Mouse (Mus musculus): Measurements from ENCODE around the gene Pth2r. TPM values are rescaled to one million over a fixed set of nuclear protein-coding genes. Genes with fewer than 3 reads are reported as not detected.

Pth2r gene
- polyA plus RNA-seq, 1 experiment from 2014 or later: not detected

GRCm38 (mm10) chr1:65420909-65421308, 139.1 kb downstream of the Pth2r start:
- Histone ChIP-seq H3K4me3 (ENCODE audit: low read depth, low read length) (no peak overlapping the region), H3K4me2 (replicated peaks; ENCODE audit: low read depth, low read length) (no peak overlapping the region), H3K36me3 (ENCODE audit: insufficient read depth, low read length) (no peaks in the 10 kb centered on the region), H3K27me3 (replicated peaks; ENCODE audit: insufficient read depth, low read length) (no peaks in the 10 kb centered on the region), H3K27ac (ENCODE audit: low read length) (no peak overlapping the region), H3K9ac (replicated peaks; ENCODE audit: low read depth) (no peak overlapping the region), H3K9me3 (ENCODE audit: low read length) (no peaks in the 10 kb centered on the region), H3K4me1 (ENCODE audit: insufficient read depth, low read depth, low read length) (no peaks in the 10 kb centered on the region)
- DNase-seq (ENCODE audit: low spot score): no peak
- no peak for ATAC-seq
- TF ChIP-seq EP300 (IDR thresholded peaks at IDR 0.05) (no peak), CTCF (IDR thresholded peaks at IDR 0.05) (no peak)
- WGBS: 96% methylated on average over 2 of the region's 2 CpGs

- no peak overlapping the region for H3K4me2 ChIP-seq (replicated peaks; ENCODE audit: low read depth, low read length)
- ATAC-seq: no peak
- no peaks in the 10 kb centered on the region for H3K36me3 ChIP-seq (ENCODE audit: insufficient read depth, low read length)
- H3K4me3 ChIP-seq (ENCODE audit: low read depth, low read length): no peak overlapping the region
- H3K27ac ChIP-seq (ENCODE audit: low read length): no peak overlapping the region
- no peak overlapping the region for H3K9ac ChIP-seq (replicated peaks; ENCODE audit: low read depth)
- H3K4me1 ChIP-seq (ENCODE audit: insufficient read depth, low read depth, low read length): no peaks in the 10 kb centered on the region
- H3K27me3 ChIP-seq (replicated peaks; ENCODE audit: insufficient read depth, low read length): no peaks in the 10 kb centered on the region
- DNase-seq (ENCODE audit: low spot score): no peak
- TF ChIP-seq EP300 (IDR thresholded peaks at IDR 0.05) (no peak), CTCF (IDR thresholded peaks at IDR 0.05) (no peak)
- H3K9me3 ChIP-seq (ENCODE audit: low read length): no peaks in the 10 kb centered on the region
Measured at GRCm38 (mm10) chr1:65422501-65423010, 140.7 kb downstream of the Pth2r start.

Other genes with a start within 250 kb of the Pth2r start
- not detected in 2 replicates for gene Akr1cl, start 249.3 kb upstream of the Pth2r start, polyA plus RNA-seq (2015; fragmentation: Nextera tagmentation; extraction: Ambion mirVana)
- gene Cryge, start 230.9 kb upstream of the Pth2r start, polyA plus RNA-seq (2015; fragmentation: Nextera tagmentation; extraction: Ambion mirVana): not detected in 2 replicates
- not detected in 2 replicates for gene Crygd, start 218.6 kb upstream of the Pth2r start, polyA plus RNA-seq (2015; fragmentation: Nextera tagmentation; extraction: Ambion mirVana)
- not detected in 2 replicates for gene Crygc, start 208.4 kb upstream of the Pth2r start, polyA plus RNA-seq (2015; fragmentation: Nextera tagmentation; extraction: Ambion mirVana)
- gene Crygb, start 199.8 kb upstream of the Pth2r start, polyA plus RNA-seq (2015; fragmentation: Nextera tagmentation; extraction: Ambion mirVana): not detected in 2 replicates
- gene Cryga, start 178.7 kb upstream of the Pth2r start, polyA plus RNA-seq (2015; fragmentation: Nextera tagmentation; extraction: Ambion mirVana): not detected in 2 replicates
- gene Gm28845, start 162.5 kb upstream of the Pth2r start, polyA plus RNA-seq (2015; fragmentation: Nextera tagmentation; extraction: Ambion mirVana): not detected in 2 replicates
- gene D630023F18Rik, start 158.8 kb upstream of the Pth2r start, polyA plus RNA-seq (2015; fragmentation: Nextera tagmentation; extraction: Ambion mirVana): 0.10 TPM in 1 of 2 replicates, not detected in the other
- gene Idh1, start 95.6 kb upstream of the Pth2r start, polyA plus RNA-seq (2015; fragmentation: Nextera tagmentation; extraction: Ambion mirVana): 141 and 143 TPM in 2 replicates
- gene Pikfyve, start 95.4 kb upstream of the Pth2r start, polyA plus RNA-seq (2015; fragmentation: Nextera tagmentation; extraction: Ambion mirVana): 6.4 and 6.9 TPM in 2 replicates

Data from lung, postnatal 0 days (tissue).